Mouse (Mus musculus): ENCODE measurements around the gene Arhgap44. TPM values are rescaled to one million over a fixed set of nuclear protein-coding genes. Genes with fewer than 3 reads are reported as not detected.
A peak's percentile ranks its signal among the peaks of the same experiment; 100 is the strongest.

The Arhgap44 gene
- polyA plus RNA-seq, 2 experiments from 2014 or later, result 0.25 TPM; not detected in 1

DNA sequence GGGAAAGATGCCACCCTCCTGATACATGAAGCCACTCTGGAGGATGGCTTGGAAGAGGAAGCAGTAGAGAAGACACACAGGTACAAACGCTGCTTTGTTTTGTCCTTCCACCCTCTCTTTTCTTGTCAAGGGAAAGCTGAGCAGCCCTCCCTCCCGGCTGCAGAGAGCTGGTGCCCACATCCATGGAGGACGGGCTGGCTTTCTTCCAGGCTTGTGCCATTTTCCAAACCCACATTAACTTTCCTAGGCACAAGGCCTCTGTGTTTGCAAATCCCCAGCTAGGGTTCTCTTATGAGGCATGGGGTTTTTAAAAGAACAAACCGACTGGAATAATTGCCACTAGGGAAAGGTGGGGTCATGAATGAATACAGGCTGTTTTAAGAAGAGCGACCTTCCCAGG, 163.1 kb downstream of the Arhgap44 start:
- no peak for ATAC-seq

GRCm38 (mm10) chr11:64998439-64998838, 164.3 kb downstream of the Arhgap44 start:
- ATAC-seq, result no peak

- ATAC-seq, result no peak
Measured at GRCm38 (mm10) chr11:64988556-64988955, 174.2 kb downstream of the Arhgap44 start.

DNA sequence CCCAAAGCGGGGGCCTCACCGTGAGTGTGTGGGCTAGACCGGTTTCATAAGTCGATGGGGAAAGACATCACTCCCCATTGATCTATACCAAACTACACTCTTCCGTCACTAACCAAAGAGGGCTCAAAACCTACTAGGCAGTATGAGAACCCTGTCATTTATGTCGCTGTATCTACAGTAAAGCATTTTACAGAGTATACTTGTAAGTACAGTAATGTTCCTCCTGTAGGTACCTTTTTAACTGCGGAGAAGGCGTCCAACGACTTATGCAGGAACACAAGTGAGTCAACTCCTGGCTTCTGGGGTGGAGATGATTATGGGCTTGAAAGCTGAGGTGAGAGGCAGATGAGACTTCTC, 183.3 kb downstream of the Arhgap44 start:
- no peak for ATAC-seq

- peak; percentile 99 for ATAC-seq
Measured at GRCm38 (mm10) chr11:64978720-64979488, 183.9 kb downstream of the Arhgap44 start, which contains the start of gene Elac2. Gene Elac2 (plus strand): TSS chr11:64979038.

DNA sequence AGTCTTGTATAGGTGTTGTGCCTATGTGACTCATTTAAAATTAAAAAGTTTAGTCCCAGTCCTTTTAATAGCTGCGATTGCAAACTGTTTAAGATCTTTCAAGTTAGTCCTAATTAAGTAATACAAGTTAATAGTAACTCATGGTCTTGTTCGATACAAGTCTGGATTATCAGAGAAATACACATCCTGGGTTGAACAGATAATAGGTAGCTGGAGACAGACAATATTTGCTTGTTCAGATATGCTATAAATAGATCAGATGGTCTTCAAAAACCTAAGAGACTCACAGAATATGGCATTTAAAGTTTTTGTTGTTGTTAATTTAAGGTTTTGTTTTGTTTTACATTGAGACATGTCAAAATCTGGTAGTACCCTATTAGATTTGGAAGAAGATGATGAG, 190.3 kb downstream of the Arhgap44 start:
- no peak for ATAC-seq

DNA sequence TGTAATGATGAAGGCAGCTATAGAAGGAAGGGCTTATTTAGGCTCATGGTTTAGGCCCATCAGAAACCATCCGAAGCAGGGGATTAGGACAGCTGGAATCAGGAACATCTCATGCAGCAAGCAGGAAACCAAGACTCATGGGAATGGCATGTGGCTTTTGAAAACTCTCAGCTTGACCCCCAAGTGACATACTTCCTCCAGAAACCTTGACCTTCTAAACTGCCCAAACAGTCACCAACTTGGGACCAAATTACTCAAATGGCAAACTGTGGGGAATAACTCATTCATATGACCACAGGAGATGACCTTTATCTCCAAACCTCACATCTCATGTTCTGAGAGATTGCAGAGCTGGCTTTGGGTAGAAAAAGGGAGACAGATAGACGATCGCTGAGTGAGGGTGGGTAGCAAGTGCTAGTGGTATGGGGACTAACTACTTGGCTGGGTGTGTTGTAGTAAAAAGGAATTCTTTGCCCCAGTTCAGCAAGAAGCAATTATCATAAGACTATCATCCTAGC, 191.2 kb downstream of the Arhgap44 start:
- ATAC-seq, result no peak

DNA sequence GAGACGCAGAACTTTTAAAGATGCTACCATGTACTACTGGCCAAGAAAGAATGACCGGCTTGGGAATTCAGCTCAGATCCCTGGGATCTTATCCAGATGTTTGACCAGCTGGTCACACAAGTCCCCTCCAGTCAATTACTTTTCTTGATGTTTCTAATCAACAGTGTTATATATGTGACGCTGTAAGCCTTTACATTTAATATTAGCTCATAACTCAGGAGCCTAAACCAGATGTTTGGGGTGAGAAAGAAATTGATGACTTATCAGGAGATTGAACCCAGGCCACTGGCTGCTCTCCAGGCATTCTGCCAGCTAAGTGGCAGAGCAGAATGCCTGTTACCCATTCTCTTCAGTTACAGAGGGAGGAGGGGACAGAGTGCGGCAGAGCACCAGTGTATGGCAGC, 193.8 kb downstream of the Arhgap44 start:
- ATAC-seq, result no peak

GRCm38 (mm10) chr11:64968507-64968906, 194.3 kb downstream of the Arhgap44 start:
- no peak for ATAC-seq

- ATAC-seq, result no peak
Measured at GRCm38 (mm10) chr11:64962629-64963028, 200.1 kb downstream of the Arhgap44 start.

DNA sequence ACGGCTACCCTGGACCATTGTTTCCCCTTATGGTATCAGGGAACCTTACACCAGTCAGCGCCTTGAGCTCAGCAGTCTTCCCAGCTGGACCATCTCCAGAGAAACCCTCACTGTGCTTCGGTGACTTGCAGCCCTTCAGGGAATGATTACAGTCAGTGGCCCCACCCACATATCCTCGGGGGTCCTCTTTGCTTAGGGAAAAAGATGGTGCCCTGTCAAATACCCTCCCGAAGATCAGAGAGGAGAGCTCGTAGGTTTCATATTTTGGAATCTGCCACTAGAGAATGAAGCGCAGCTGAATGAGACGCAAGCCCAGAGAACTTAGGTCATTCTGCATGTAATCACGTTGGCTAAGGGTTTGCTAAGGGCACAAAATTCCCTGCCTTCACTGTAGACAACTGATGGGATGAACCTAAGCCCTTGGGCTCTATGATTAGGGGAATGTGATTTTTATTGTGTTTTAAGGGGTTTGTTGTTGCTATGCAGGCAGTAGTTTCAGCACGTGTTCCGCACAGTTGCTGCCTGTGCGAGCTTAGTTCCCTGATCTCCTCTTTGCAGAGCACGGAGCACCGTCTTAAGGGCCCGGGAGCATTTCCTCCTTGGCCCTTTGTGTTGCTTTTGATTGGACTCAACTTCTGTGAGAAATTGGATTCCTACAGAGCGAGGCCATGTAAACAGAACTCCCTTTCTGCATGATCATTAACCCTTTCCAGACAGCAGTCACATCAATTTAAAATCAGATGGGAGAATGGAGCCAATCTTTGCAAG, 205.6 kb downstream of the Arhgap44 start:
- ATAC-seq, result no peak

Other genes with a start within 250 kb of the Arhgap44 start
- gene Elac2, start 183.9 kb downstream of the Arhgap44 start, polyA plus RNA-seq (2017; shearing (Covaris generic)), result 10 to 100 TPM in 1 of 2 experiments, 1 to 10 TPM in 1; 9.5 to 10.4 TPM
- gene 1700086D15Rik, start 3.1 kb downstream of the Arhgap44 start, polyA plus RNA-seq (2017; shearing (Covaris generic)), result not detected
- gene Myocd, start 107.0 kb upstream of the Arhgap44 start, polyA plus RNA-seq (2017; shearing (Covaris generic)), result not detected